Mouse (Mus musculus) ovary, postnatal 14 days (tissue): ENCODE data around the gene Rpl10-ps3.
A peak's percentile ranks its signal among the peaks of the same experiment; 100 is the strongest.

Experiments used
- DNase-seq: peaks from one replicate; pipeline ENCODE4 v3.0.0; 2022; ENCODE audit warnings: low spot score

Gene Rpl10-ps3

GRCm38 (mm10) chr9:50344868-50345267, at the start of gene Rpl10-ps3:
Gene Rpl10-ps3 (minus strand): TSS chr9:50344968.
- DNase-seq, result no peak

GRCm38 (mm10) chr9:50375598-50375997, 30.8 kb upstream of the Rpl10-ps3 start:
- DNase-seq, result no peak

GRCm38 (mm10) chr9:50374666-50375065, 29.9 kb upstream of the Rpl10-ps3 start:
- no peak for DNase-seq

- no peak for DNase-seq
These were observed 24.0 kb upstream of the Rpl10-ps3 start for GRCm38 (mm10) chr9:50368551-50369297.

- DNase-seq, result no peak
These were observed 20.5 kb upstream of the Rpl10-ps3 start for GRCm38 (mm10) chr9:50365059-50365780.

- no peak for DNase-seq
These were observed 19.2 kb upstream of the Rpl10-ps3 start for GRCm38 (mm10) chr9:50363962-50364361.

DNA sequence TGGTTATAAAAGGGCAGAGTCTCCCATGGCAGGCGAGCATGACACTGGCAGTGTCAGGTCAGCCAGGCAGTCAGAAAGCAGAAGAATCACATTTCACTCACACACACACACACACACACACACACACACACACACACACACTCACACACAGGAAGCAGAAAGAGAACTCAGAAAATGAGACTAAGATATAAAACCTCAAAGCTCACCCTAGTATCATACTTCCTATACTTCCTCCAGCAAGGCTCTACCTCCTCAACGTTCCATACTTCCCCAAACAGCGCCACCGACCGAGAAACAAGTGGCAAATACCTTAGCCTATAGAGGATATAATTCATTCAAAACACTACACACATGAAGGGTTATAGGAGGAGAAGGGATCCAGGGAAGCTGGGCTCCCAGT, 18.5 kb upstream of the Rpl10-ps3 start:
- DNase-seq, result no peak

DNA sequence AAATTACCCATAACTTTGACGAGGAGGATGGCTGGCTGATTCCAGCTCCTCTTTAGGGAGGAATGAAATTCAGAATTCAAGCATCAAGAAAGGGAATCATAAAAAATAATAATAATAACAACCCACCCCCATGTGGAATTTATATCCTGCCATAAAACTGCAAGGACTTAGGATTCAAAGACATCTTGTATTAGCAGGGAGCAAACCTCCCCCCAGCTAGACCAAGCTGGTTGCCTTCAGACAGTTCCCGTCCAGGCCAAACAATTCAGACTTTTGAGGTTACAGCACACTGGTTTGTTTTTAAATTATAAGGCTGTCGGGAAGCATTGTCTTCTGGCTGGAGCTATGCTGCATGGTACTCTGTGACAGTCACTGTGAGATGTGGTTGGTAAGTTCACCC, 17.8 kb upstream of the Rpl10-ps3 start:
- DNase-seq, result no peak

GRCm38 (mm10) chr9:50360370-50360769, 15.6 kb upstream of the Rpl10-ps3 start:
- no peak for DNase-seq

- no peak for DNase-seq
These were observed 12.6 kb upstream of the Rpl10-ps3 start for GRCm38 (mm10) chr9:50357331-50357730.

DNA sequence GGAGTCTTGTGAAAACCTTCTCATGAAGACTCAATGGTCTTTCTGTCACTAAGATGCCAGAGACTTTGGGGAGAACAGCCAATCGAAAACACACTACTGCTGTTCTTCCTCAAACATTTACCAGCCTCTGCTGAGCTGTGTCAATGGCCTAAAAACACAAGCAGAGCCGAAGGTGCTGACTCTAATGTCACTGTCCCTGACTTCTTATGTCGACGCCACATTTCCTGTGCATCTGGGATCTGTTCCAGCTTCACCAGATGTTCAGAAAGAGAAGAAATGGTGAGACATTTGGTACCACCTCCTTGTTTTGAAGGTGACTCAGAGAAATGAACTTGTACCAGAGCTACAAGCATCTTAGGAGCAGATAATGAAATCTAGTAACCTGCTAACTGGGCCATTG, 7.0 kb upstream of the Rpl10-ps3 start:
- DNase-seq, result no peak

DNA sequence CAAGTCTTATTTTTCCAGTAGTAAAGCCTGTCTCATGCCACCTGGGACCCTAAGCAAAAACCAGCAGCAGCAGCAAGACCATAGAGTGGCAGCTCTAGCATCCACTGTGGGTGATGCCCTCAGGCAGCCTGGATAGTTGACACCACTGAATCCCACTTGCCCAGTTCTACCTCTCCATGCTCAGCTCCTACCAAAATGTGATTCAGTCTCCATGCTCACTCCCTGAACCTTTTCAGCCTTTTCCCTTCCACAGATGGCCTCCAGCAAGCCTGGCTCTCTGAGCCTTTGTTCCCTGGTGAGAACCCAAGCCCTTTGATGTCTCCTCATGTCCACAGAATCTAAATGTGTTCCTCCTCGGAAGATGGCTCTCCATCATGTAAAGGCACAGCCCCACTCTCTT, 5.8 kb upstream of the Rpl10-ps3 start:
- no peak for DNase-seq

DNA sequence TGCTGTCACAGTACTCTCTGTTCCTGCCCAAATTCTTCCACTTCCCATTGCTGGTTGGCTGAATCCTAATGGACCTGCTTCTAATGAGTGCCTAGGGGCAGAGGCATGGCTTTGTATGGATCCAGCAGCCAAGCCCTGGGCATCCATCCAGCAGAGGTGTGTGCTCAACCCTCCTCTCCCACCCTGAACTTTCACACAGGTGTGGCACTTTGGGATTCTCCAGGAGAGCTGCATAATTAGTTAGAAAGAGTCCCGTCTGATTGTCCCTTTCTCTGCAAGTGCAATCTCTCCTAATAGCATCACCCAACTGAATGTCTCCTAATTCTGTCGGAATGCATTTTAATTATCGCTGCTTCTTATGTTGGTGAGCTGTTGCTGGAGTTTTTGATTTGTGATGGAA, 4.4 kb upstream of the Rpl10-ps3 start:
- no peak for DNase-seq

- DNase-seq, result no peak
These were observed 3.5 kb upstream of the Rpl10-ps3 start for GRCm38 (mm10) chr9:50348256-50348655.

DNA sequence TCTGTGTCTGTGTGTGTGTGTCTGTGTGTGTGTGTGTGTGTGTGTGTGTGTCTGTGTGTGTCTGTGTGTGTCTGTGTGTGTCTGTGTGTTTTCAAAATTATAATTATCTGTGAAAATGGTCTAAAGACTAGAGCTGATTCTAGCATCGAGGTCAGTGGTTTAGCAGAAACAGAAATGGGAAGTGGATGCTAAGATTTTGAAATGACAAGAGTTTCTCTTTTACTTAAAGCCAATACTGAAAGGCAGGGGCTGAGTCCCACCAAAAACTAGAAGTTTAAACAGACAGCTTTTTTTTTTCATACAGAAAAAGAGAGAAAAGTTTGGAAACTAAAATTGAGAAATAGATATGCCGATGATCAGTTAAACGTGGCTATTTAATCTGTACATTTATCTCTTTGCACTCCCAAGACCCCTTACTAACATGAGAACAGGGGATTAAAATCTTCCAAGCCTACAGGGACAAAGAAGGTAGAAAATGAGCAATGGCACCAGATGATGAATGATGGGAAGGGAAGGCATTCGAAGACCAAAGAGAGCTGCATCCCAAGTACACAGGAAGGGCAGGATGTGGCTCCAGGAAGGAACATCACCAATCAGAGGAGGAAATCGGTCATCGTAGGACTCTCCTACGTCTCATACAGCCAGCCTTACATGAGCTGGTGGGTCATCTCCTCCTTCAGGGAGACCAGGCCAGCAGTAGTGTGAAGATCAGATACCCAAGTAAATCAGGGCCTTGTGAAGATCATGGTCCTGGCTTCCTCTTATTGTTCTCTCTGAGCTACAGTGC, 9.0 kb downstream of the Rpl10-ps3 start:
- DNase-seq, result no peak

- peak; percentile 18 for DNase-seq
These were observed 11.4 kb downstream of the Rpl10-ps3 start for GRCm38 (mm10) chr9:50333413-50333812.

GRCm38 (mm10) chr9:50324355-50325225, 20.2 kb downstream of the Rpl10-ps3 start:
- no peak for DNase-seq

- no peak for DNase-seq
These were observed 24.0 kb downstream of the Rpl10-ps3 start for GRCm38 (mm10) chr9:50320729-50321128.

DNA sequence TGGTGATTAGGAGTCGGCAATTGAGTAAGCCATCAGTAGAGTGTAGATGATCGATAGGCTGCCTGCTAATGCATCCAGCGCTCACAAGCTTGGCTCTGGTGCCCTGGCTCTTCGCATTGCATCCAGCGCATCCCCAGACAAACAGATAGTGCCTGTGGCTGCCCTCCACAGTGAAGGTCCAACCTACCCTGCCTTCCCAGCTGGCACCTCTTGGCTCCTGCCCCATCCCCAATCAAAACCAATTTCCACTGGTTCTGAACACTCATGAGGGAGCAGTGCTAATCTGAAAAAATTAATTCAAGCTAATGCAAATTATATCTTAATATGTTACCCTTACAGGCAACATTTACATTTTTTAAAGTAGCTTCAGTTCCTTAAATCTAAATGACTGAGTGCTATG, 25.3 kb downstream of the Rpl10-ps3 start:
- no peak for DNase-seq

DNA sequence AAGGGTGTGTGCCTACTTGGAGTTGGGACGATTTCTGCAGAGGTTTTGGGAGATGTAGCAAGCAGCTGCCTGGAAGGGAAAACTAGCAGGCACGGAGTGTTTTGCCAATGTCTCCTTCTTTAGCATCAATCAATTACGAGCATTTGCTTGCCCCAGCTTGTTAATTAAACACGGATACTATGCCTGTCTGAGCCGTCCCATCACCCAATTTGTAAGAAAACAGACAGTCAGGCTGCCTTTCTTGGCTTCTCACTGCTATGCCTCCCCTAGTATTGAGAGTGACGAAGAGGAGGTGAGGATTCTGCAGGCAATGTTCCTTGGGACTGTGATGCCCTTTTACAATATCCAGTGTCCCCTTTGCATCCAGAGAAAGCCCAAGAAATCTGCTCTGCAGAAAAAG, 27.5 kb downstream of the Rpl10-ps3 start:
- DNase-seq, result no peak

- DNase-seq, result no peak
These were observed 29.1 kb downstream of the Rpl10-ps3 start for GRCm38 (mm10) chr9:50315650-50316049.

- no peak for DNase-seq
These were observed 33.7 kb downstream of the Rpl10-ps3 start for GRCm38 (mm10) chr9:50311036-50311545.
